Mouse (Mus musculus) right cerebral cortex, adult 2 months (tissue): ENCODE measurements around the gene Pgpep1.

Experiments
- DNase-seq, 2 experiments: peaks; one replicate each; pipeline ENCODE4 v3.0.0; 2021 to 2022; ENCODE audit warnings: low spot score in 2 of 2

The Pgpep1 gene

GRCm38 (mm10) chr8:70660273-70660725 lies at the start of gene Pgpep1:
Gene Pgpep1 (minus strand): TSS chr8:70660388.
- DNase-seq: no peak

GRCm38 (mm10) chr8:70709794-70710193 lies 49.6 kb upstream of the Pgpep1 start:
- DNase-seq: no peak

DNA sequence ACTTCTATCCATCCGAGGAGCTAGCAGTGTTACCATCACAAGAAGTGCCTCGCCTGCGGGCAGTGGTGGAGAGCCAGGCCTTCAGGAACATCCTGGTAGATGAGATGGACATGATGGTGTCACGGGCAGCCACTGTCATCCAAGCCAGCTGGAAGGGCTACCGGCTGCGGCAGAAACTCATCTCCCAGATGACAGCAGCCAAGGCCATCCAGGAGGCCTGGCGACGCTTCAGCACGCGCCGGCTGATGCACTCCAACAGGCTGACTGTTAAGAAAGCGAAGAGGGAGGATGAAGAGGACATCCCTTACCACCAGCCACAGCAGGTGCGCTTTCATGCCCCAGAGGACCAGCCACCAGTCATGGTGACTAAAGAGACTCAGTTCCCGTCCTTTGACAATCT lies 48.1 kb upstream of the Pgpep1 start:
- no peak for DNase-seq

- DNase-seq: no peak
Observed at GRCm38 (mm10) chr8:70703287-70703686, 43.1 kb upstream of the Pgpep1 start, which contains the start of gene Iqcn. Gene Iqcn (plus strand): TSS chr8:70703457.

DNA sequence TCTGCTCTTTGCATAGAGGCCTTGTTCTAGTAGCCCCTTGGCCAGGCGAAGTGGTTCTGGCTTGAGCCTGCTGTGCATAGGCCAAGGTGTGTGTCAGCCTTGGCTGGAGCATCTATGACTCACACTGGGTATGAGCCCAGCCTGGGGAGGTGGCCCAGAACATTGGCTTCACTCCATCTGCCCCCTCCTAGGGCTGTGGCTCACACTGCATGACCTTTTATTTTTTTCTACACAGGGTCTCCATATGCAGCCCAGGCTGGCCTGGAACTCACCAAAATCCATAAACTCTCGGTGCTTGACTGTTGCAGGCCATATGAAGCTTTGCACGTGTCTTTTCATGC lies 42.6 kb upstream of the Pgpep1 start:
- DNase-seq: peak in 1 of 2 experiments; percentile 37

- DNase-seq: no peak
Observed at GRCm38 (mm10) chr8:70701982-70702841, 42.0 kb upstream of the Pgpep1 start.

GRCm38 (mm10) chr8:70701048-70701981 lies 41.1 kb upstream of the Pgpep1 start:
- no peak for DNase-seq

DNA sequence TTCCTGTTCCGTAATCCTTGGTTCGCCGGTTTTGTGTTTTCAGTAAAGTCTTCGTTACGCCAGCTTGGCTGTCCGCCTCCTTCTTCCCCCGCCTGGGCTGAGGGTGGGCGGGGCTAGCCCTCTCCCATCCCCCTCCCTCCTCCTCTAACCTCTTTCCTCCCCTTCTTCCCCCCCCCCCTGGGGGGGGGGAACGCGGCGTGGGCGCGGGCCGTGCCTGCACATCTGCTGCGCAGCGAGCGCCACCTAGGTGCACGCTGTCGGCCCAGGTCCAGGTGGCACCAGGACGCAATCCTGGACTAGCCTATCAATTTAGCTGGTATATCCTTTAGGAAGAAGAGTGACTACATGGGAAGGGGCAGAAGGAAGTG lies 40.4 kb upstream of the Pgpep1 start:
- peak; percentile 78 to 87 for DNase-seq

GRCm38 (mm10) chr8:70699834-70700554 lies 39.8 kb upstream of the Pgpep1 start:
- DNase-seq: peak; percentile 64 to 78

- peak in 1 of 2 experiments; percentile 35 for DNase-seq
Observed at GRCm38 (mm10) chr8:70699116-70699833, 39.1 kb upstream of the Pgpep1 start.

DNA sequence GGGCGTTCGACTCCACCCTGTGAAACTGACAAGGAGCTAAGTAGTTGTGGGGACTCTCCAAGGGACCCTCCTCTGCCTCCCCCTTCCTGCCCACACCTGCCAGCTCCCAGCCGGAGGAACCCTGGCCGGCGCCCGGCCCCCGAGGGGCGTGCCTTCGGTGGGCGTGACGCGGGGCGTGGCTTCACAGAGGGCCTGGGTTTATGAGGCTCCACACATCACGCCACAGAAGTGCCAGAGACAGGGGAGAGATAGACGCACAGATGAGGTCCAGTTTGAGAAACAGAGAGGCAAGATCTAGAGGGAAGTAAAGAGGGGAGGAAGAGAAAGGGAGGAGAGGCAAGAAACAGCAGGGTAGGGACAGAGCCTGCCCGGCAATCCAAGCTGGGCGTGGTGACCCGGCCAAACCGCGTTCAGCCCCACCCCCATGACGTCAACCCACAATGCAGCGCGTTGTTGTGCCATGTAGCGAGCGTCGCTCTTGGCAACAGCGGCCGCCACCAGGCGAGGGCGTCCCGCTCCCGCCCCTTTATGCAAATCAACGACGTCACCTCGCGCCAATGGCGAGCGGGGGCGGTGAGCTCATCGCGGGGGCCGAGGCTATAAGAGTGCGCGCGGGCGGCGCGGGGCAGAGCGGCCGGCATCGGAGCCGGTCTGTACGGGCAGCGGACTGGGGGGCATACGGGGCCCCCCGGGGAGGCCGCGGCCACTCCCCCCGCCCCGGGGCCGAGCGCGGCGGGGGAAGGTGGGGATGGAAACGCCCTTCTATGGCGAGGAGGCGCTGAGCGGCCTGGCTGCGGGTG lies 38.3 kb upstream of the Pgpep1 start, which contains the start of gene Jund:
Gene Jund (plus strand): TSS at position 640 of the 800 bp plus-strand sequence.
- DNase-seq: peak; percentile 98 to 99

- no peak for DNase-seq
Observed at GRCm38 (mm10) chr8:70697366-70698250, 37.4 kb upstream of the Pgpep1 start.

DNA sequence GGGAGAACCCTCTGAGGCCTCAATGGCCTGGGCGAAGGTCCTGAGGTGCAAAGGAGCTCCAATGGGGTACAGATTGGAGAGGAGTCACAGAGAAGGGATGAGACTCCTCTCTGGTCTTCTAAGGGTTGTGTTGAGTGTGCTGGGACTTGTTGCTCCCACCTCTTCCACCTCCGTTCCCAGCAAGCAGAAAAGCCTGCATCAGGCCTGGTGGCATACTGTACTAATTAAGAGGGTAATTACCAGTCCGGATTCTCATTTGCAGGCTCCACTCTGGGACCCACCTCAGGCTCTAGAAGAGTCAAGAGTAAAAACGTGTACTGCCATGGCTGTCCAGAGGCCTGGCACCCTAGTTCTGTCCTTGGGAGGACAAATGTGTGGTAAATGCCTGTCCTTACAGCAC lies 36.8 kb upstream of the Pgpep1 start:
- DNase-seq: no peak

GRCm38 (mm10) chr8:70696019-70696885 lies 36.1 kb upstream of the Pgpep1 start:
- no peak for DNase-seq

- no peak for DNase-seq
Observed at GRCm38 (mm10) chr8:70695318-70696018, 35.3 kb upstream of the Pgpep1 start.

- no peak for DNase-seq
Observed at GRCm38 (mm10) chr8:70693636-70694035, 33.4 kb upstream of the Pgpep1 start.

- no peak for DNase-seq
Observed at GRCm38 (mm10) chr8:70691727-70692231, 31.6 kb upstream of the Pgpep1 start.
